Mouse (Mus musculus) cerebellum, adult 9-10 months (tissue): Measurements from ENCODE around the gene Znhit3.

Source experiments
- DNase-seq: peaks from one replicate; pipeline ENCODE4 v3.0.0; 2022

The Znhit3 gene

DNA sequence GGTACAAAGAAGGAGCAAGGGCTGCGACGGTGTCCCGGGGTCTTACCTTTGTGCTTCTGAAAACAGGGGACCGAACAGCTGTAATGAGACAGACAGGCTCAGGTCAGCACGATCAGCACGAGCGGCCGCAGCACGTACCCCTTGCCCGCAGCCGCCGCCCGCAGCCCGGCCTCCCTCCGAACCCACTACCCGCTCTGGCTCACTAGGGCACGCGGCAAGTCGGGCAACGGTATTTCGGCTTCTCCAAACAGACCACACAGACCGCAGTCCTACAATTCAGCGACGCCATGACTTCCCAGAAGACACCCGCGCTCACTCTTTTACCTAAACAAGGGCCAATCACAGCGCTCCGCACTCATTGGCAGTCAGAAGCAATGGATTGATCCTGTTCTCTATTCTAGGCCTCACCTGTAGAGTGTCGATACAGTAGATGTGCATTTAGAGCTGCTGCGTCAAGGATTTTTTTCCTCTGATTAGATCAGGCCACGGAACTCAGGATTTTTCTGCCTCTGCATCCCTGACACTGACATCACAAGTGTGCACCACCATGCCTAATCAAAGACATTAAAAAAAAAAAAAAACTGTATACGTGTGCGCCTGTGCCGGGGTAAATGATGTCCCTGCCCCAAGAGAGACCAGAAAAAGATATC is at the start of gene Znhit3:
Znhit3 (minus strand) TSS at position 314 of the 650 bp plus-strand sequence.
- DNase-seq = peak; percentile 94

DNA sequence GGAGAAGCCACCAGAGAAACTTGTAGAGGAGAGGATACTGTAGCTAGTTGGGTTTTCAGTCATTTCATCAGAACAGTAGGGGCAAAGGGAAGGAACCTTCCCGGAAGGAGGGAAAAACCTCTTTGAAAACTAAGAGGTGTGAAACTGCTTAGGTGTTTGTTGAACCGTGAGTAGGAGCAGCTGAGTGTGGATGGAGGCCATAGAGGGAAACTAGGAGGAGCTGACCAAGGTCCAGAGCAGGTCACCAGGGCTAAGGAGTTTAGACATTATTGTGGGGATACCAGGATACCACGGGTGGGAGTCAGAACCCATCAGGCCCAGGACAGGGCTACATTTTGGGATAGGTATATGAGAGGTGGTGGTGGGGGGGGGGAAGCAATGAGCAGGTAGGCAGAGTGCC is 47.4 kb upstream of the Znhit3 start:
- DNase-seq = no peak

- DNase-seq = peak; percentile 59
Observed at GRCm38 (mm10) chr11:84962536-84962935, 46.4 kb upstream of the Znhit3 start.

- DNase-seq = peak; percentile 49
Observed at GRCm38 (mm10) chr11:84961571-84961970, 45.4 kb upstream of the Znhit3 start.

DNA sequence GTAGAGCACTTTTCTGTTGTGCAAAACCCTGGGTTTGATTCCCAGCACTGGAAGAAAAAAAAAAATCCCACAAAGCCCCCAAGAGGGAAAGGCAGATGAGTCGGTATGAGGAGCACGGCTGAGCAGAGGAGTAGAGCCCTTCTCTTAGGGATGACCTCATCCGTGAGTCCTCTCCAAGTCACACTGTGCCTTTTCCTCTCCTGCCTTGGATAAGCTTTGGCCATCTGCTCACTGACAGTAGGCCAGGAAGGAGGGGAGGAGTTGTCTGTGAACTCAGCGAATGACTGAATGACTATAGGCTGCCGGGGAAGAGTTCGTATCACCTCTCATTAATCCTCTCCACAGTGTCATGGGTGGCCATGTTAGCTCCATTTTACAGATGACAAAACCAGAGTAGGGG is 44.6 kb upstream of the Znhit3 start:
- peak; percentile 96 for DNase-seq

- DNase-seq = peak; percentile 65
Observed at GRCm38 (mm10) chr11:84960291-84960690, 44.1 kb upstream of the Znhit3 start.

GRCm38 (mm10) chr11:84959701-84960181 is 43.6 kb upstream of the Znhit3 start:
- DNase-seq = peak; percentile 85

DNA sequence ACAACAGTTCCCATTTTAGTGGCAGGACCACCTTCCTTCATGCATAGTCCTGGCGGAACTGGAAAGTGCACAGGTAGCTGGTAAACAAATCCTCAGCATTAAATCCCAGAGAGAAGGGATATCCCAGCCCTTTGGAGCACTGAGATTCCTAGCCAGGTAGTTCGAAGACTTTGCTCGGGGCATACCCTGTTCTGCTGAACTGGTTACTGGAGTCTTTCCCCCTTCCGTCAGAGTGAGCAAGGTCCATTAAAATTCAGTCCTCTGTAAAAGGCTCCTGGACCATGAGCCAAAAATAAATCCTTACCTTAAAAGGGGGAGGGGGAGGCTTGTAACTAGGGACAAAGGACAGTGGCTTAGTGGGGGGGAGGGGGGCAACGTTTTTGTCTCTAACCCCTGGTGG is 43.0 kb upstream of the Znhit3 start:
- DNase-seq = no peak

- peak; percentile 61 for DNase-seq
Observed at GRCm38 (mm10) chr11:84958271-84958630, 42.1 kb upstream of the Znhit3 start.

- DNase-seq = peak; percentile 81
Observed at GRCm38 (mm10) chr11:84957591-84958270, 41.6 kb upstream of the Znhit3 start, which contains the start of gene Car4. TSS of gene Car4 (plus strand) at chr11:84957786.

GRCm38 (mm10) chr11:84957171-84957570 is 41.0 kb upstream of the Znhit3 start:
- no peak for DNase-seq

DNA sequence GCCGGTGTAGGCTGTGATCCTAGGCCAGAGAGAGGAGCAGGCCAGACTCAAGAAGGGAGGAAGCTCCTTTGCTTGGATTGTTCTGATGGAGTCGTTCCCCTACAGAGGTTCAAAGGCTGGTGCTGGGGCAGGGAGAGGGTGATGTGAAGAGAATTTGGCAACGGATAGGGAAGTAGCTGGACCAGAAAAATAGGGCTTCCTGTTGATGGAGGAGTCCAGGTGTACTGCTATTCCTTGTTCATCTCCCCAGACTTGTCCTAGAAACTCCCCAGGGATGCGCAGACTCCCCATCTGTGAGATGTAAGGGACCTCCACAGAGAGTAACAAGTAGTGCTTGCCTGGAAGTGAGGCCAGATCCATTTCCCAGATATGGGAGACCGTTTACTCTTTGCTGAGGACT is 40.2 kb upstream of the Znhit3 start:
- peak; percentile 51 for DNase-seq

DNA sequence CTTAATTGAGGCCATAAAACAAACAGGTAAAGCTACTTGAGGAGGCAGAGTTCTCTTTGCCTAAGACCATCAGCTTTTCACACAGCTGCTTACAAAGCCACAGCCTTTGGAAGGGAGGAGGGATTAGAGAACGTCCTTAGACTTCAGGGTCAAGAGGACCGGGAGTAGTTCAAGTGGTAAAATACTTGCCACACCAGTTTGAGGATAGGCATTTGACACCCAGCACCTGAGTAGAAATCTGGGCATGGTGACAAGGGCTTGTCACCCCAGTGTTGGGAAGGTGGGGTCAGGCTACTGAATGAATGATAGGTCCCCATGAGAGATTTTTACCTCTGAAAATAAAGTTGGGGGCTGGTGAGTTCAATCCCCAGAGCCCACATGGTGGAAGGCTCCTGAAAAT is 36.4 kb upstream of the Znhit3 start:
- no peak for DNase-seq

DNA sequence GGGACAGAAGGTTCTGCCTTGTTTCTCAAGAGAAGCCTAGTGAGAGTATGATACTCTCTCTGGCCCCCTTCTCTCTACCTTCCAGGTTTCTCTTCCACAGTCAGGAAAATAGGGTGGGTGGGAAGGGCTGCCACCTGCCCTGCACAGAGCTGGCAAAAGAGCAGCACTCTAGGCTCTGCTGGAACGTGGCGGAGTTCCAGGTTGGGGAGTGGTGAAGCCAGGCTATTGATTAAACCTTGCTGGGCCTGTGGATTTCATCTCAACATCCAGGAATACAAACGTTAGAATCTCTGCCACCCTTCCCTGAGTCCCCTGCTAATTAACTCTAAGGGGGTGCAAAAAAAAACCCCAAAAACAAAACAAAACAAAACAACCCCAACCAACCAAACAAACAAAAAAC is 32.4 kb upstream of the Znhit3 start:
- no peak for DNase-seq

DNA sequence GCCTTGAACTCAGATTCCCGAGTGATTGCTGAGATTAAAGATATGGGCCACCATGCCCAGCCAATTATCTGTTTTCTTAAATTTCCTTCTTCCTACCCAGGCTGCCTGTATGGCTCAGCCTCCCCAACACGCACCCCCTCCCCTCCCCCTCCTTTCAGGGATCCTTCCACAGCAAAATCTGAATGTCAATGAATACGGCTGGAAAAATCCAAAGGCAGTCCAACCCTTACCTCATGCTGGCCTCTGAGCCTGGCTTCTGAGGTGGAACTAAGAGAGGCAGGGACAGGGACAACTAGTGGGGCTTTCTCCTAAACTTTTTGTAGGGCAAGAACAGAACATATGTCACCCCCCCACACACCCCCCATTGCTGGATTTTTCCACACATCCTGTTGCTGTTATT is 31.9 kb upstream of the Znhit3 start:
- no peak for DNase-seq

- no peak for DNase-seq
Observed at GRCm38 (mm10) chr11:84947206-84947605, 31.0 kb upstream of the Znhit3 start.

GRCm38 (mm10) chr11:84945841-84946240 is 29.7 kb upstream of the Znhit3 start:
- no peak for DNase-seq

DNA sequence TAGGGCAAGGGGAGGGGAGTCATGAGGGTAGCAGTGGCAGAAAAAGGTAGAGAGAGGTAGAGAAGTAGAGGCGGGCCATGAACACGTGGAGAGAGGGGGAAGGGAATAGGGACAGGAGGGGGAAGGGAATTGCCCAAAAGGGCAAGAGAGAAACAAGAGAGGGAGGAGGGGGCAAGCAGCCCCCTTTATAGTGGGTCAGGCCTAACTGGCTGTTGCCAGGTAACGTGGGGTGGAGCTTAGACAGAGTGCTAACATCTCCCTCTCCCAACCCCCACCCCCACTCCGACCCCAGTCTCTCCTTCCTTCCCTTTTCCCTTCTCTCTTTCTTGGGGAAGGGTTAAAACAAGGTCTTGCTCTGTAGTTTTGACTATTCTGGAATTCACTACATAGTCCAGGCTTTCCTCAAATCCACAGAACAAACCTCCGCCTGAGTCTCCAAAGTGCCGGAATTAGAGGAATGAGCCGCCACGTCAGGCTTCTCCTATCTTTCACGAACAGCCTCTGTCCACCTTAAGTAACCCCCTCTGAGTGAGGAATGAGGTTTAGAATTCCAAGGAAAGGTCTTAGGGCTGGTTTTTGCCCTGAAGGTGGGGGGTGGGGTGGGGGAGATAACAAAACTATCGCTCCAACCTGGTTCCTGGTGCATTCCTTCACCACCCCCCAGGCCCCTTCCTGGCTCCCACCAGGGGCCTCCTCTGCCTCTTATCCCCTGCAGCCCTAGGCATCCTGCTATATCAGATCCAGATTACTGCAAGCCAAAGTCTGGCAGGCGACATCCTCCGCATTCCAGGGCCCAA is 28.7 kb upstream of the Znhit3 start:
- no peak for DNase-seq

DNA sequence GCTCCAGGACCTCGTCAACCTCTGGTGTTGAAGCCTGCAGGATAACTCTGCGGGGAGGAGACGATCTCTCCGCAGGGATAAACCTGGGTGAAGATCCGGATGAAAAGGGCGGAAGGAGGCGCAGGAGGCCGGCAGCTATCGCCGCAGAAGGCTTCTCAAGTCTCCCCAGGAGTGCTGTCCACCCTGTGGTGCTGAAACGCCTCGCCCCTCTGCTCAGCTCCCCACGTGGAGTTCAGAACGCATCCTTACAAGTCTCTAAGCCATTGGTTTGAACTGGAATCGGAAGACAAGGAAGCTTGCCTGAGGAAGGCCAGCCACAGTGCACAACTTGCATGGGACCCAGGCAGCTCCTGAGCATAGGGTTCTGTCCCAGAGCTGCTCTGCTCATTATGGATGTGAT is 27.8 kb upstream of the Znhit3 start:
- no peak for DNase-seq

DNA sequence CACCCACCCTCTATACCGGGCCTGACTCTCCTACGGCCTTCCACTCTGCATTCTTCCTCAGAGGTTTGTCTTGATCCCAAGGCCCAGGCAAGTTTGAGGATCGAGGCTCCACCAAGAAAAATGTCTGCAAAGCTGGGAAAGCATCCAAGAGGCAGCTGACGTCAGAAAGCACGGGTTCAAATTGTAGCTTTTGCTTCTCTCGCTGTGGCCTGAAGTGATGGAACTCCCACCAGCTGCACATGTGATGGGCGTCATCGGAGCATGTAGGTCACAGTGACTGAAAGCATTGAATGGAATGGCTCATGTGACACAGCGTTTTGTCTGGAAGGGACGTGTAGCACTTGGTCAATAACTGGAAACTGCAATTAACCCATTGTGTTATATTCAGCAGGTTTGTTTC is 24.0 kb upstream of the Znhit3 start:
- no peak for DNase-seq

DNA sequence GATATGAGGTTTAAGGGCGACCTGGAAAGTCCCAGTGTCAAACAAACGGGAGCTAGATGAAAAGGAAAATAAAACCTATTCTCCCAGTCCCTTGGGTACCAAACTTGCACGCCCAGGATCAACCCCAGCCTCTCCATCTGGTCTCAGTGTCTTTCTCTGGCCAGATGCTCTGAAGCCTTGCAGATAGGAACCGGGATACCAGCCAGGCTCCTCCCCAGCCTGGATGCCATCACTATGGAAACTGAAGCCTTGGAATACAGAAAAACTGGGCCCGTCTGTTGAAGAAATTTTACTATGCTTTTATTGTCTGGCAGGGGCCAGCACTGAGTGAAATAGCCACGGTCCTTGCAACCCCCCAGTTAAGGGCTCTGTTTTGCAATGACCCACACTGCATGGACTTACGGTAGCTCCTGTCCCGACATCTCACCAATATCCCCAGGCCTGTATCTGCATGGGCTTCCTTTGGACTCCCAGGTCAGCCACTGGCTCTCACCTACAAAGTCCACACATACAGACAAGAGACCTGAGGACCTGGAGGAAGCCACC is 23.4 kb upstream of the Znhit3 start:
- no peak for DNase-seq

DNA sequence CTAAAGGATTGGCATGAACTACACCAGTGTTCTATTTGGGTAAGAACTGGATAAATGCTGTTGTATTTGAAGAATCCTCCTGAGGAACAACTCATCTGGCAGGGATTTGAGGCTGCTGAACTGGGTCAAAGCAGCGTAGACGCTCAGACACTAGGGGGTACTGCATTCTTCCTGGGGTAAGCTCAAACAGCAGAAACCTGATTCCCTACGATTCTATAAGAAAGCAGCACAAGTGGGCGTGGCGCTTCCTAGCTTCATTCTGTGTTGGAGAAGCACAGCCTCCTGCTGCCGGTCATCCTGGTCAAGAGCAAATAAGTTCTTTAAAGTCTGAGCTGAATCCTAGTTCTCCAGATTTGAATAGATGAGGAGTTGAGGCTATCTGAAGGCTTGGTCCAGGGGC is 16.1 kb upstream of the Znhit3 start:
- no peak for DNase-seq

DNA sequence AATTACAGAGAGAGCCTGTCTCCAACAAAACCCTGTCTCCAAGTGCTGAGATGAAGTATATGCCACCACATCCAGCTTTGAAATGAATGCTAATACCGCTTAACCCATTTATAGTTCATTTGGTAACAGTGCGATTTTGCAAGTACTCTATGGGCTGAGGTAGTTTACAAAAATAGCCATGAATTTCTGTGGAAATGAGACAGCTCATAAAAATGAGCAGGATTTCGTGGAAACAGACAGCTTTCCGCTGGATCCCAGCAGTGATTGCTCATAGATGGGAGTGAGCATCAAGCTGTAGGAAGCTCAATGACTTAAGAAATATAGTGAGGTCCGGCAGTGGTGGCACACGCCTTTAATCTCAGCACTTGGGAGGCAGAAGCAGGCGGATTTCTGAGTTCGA is 4.8 kb upstream of the Znhit3 start:
- DNase-seq = no peak

DNA sequence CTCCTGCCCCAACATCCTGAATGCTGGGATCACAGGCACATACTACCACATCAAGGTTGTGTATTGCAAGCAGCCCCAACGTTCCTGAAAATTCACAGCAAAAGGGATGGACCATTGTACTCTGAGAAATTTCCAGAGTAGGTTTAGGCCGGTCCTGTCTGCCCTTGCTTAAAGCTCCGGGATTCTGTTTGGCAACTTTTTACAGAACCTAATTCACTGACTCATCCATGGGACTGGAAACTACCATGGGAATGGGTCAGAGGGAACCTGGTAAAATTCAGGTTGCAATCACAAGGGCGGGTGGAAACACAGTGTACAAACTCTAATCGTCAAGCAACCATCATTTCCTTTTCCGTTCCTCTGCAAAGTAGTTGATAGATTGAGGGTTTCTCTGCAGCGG is 3.8 kb upstream of the Znhit3 start:
- DNase-seq = no peak
